Mouse (Mus musculus): ENCODE measurements around the gene Cypt12. TPM values are rescaled to one million over a fixed set of nuclear protein-coding genes. Genes with fewer than 3 reads are reported as not detected.

Gene Cypt12
- not detected in 2 replicates for total RNA-seq (2014; rRNA removed)
- polyA plus RNA-seq (2012; rRNA removed) = not detected in 2 replicates

DNA sequence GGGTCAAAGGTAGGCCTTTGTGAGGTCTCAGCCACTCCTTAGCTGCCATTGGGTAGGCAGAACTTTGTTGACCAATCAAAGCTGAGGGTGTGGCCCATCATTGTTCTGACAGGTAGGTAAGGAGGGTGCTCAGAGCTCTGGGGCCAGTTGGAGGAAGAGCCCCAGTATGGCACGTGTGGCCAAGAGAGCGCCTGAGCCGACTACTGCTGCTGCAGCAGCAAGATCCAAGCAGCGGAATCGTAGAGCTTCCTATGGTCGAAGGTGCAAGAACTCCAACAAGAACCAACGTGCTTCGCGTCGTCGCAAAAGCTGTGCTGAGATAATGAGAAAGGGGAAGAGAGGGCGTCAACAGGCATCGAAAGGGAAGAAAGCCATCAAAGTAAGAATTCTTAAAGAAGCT is at the start of gene Cypt12:
Gene Cypt12 (plus strand): TSS at position 112 of the 400 bp plus-strand sequence.
- Histone ChIP-seq H3K79me2 (ENCODE audit: control insufficient read depth, insufficient read depth, low read length) (no peaks in the 10 kb centered on the region), H3K27me3 (ENCODE audit: control insufficient read depth, insufficient read depth, low read length) (no peaks in the 10 kb centered on the region), H3K36me3 (ENCODE audit: control insufficient read depth, insufficient read depth, low read length) (no peaks in the 10 kb centered on the region), H3K27ac (replicated peaks; ENCODE audit: insufficient read depth, low read depth, low read length) (no peak within 1 kb of the TSS), H3K4me3 (ENCODE audit: insufficient read depth, low read depth, low read length) (no peak within 1 kb of the TSS), H3K9ac (ENCODE audit: low read depth, low read length) (no peak within 1 kb of the TSS), H3K4me1 (ENCODE audit: control insufficient read depth, insufficient read depth, low read length) (no peaks in the 10 kb centered on the region)
- 92% methylated on average over 13 of the region's 13 CpGs for WGBS
- TF ChIP-seq POLR2A (IDR thresholded peaks at IDR 0.05; ENCODE audit: extremely low read depth, insufficient read depth, low read length) = no peak
- no peak for TF ChIP-seq CTCF (IDR thresholded peaks at IDR 0.05; ENCODE audit: low read depth, low read length)
- no peak for DNase-seq (ENCODE audit: extremely low read depth, low read depth, low spot score)

DNA sequence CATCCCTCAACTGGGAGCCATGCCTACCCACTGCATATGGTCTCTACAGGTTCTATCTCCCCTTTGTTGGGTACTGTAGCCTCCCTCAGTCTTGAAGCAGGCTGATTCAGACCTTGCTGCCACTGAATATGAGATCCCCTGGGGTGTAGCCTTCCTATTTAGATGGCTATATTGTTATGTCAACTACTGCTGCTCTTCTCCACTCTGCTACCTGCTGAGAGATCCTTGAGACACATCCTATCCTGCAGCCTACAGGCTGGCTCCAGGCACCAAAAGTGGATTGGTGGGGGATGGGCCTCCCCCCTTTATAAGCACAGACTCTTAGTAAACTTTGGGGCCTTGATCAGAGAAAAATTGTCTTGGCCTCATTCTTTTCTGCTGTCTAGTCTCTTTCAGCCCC is 34.4 kb upstream of the Cypt12 start:
- H3K4me3 ChIP-seq (ENCODE audit: insufficient read depth, low read depth, low read length) = no peak overlapping the region
- TF ChIP-seq CTCF (IDR thresholded peaks at IDR 0.05; ENCODE audit: low read depth, low read length) = no peak
- no peak for TF ChIP-seq POLR2A (IDR thresholded peaks at IDR 0.05; ENCODE audit: extremely low read depth, insufficient read depth, low read length)
- no peaks in the 10 kb centered on the region for H3K4me1 ChIP-seq (ENCODE audit: control insufficient read depth, insufficient read depth, low read length)
- DNase-seq (ENCODE audit: extremely low read depth, low read depth, low spot score) = no peak
- no peak overlapping the region for H3K9ac ChIP-seq (ENCODE audit: low read depth, low read length)
- no peaks in the 10 kb centered on the region for H3K79me2 ChIP-seq (ENCODE audit: control insufficient read depth, insufficient read depth, low read length)
- H3K36me3 ChIP-seq (ENCODE audit: control insufficient read depth, insufficient read depth, low read length) = no peaks in the 10 kb centered on the region
- no peak overlapping the region for H3K27ac ChIP-seq (replicated peaks; ENCODE audit: insufficient read depth, low read depth, low read length)
- no peaks in the 10 kb centered on the region for H3K27me3 ChIP-seq (ENCODE audit: control insufficient read depth, insufficient read depth, low read length)

DNA sequence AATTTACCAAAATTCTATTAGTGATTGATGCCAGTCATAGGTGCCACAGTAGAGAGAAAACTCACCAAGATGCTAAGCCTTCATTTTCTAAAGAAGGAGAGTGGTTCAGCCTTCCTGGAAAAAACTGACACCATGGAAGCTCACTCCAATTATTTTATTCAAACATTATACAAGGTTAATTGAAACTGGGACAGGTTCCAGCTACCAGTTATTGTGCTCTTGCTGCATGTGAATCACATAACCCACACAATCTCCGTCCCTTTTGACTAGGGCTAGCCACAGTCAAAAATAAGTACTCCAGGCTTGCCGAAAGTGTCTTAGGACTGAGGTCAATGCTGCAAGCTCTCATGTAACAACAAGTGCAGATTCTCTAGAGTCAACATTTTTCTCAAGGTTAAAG is 8.0 kb upstream of the Cypt12 start:
- no peaks in the 10 kb centered on the region for H3K4me1 ChIP-seq (ENCODE audit: control insufficient read depth, insufficient read depth, low read length)
- no peaks in the 10 kb centered on the region for H3K79me2 ChIP-seq (ENCODE audit: control insufficient read depth, insufficient read depth, low read length)
- H3K27me3 ChIP-seq (ENCODE audit: control insufficient read depth, insufficient read depth, low read length) = no peaks in the 10 kb centered on the region
- TF ChIP-seq POLR2A (IDR thresholded peaks at IDR 0.05; ENCODE audit: extremely low read depth, insufficient read depth, low read length) = no peak
- H3K9ac ChIP-seq (ENCODE audit: low read depth, low read length) = no peak overlapping the region
- H3K36me3 ChIP-seq (ENCODE audit: control insufficient read depth, insufficient read depth, low read length) = no peaks in the 10 kb centered on the region
- no peak for DNase-seq (ENCODE audit: extremely low read depth, low read depth, low spot score)
- 86% methylated on average over 2 of the region's 2 CpGs for WGBS
- no peak overlapping the region for H3K27ac ChIP-seq (replicated peaks; ENCODE audit: insufficient read depth, low read depth, low read length)
- H3K4me3 ChIP-seq (ENCODE audit: insufficient read depth, low read depth, low read length) = no peak overlapping the region
